Mouse (Mus musculus) midbrain, embryonic 12.5 days (tissue): ENCODE data around the gene Nhlrc2. TPM values are rescaled to one million over a fixed set of nuclear protein-coding genes. Genes with fewer than 3 reads are reported as not detected.
"Not testable (repeated sequence)": the region's sequence is repeated elsewhere in the genome, so short reads cannot be mapped to it uniquely, and the experiment has no call there.

Experiments
- ATAC-seq: fragments of 200-750 bp; cut with Nextera tagmentation; 2 replicates; pipeline ENCODE4 v1.8.0; 2017; ENCODE audit warnings: low read depth, moderate TSS enrichment, moderate library complexity; ENCODE audit not compliant: low FRiP score
- H3K27ac ChIP-seq: fragments of 300-500 bp; sonication (generic); replicated peaks from 2 replicates; pipeline ENCODE4 v1.5.1; 2016; ENCODE audit warnings: mild to moderate bottlenecking
- H3K27me3 ChIP-seq: fragments of 300-500 bp; sonication (generic); 2 replicates; pipeline ENCODE4 v1.6.1; 2016; ENCODE audit warnings: mild to moderate bottlenecking
- H3K36me3 ChIP-seq: fragments of 300-500 bp; sonication (generic); 2 replicates; pipeline ENCODE4 v1.6.1; 2016
- H3K4me1 ChIP-seq: fragments of 300-500 bp; sonication (generic); 2 replicates; pipeline ENCODE4 v1.6.1; 2016
- H3K4me2 ChIP-seq: fragments of 300-500 bp; sonication (generic); replicated peaks from 2 replicates; pipeline ENCODE4 v1.6.1; 2016; ENCODE audit warnings: mild to moderate bottlenecking, moderate library complexity
- H3K4me3 ChIP-seq: fragments of 300-500 bp; sonication (generic); 2 replicates; pipeline ENCODE4 v1.5.1; 2016; ENCODE audit warnings: mild to moderate bottlenecking
- H3K9ac ChIP-seq: fragments of 300-500 bp; sonication (generic); replicated peaks from 2 replicates; pipeline ENCODE4 v1.6.1; 2016; ENCODE audit warnings: mild to moderate bottlenecking, moderate library complexity
- H3K9me3 ChIP-seq: fragments of 300-500 bp; sonication (generic); 2 replicates; pipeline ENCODE4 v1.6.1; 2016; ENCODE audit warnings: mild to moderate bottlenecking
- whole genome bisulfite sequencing: fragments of 180-500 bp; shearing (Covaris S2); methylation state at CpG from one replicate; pipeline ENCODE4 v1.1.7; 2016; 5-methylcytosine and 5-hydroxymethylcytosine counted together
- polyA plus RNA-seq: library from polyadenylated mRNA; unstranded; fragments of >200 nt; fragmentation: Nextera tagmentation; extraction: Ambion mirVana; gene quantifications from 2 replicates; pipeline ENCODE4 v1.2.1, GENCODE M21; 2016

Nhlrc2 gene
- 15.5 and 17.0 TPM in 2 replicates for polyA plus RNA-seq

- Histone ChIP-seq H3K4me2 (peak within 1 kb of the TSS; percentile 78), H3K27me3 (no peaks in the 10 kb centered on the region), H3K27ac (peak within 1 kb of the TSS; percentile 96), H3K9ac (peak within 1 kb of the TSS; percentile 95), H3K9me3 (no peaks in the 10 kb centered on the region), H3K4me3 (peak within 1 kb of the TSS; percentile 93), H3K36me3 (peaks cover 34% of the 10 kb centered on the region), H3K4me1 (peaks cover 15% of the 10 kb centered on the region)
- under 1% methylated on average over 68 of the region's 69 CpGs for WGBS
- peak; percentile 85 for ATAC-seq
These were observed at the start of gene Nhlrc2 for GRCm38 (mm10) chr19:56548230-56549032. Nhlrc2 (plus strand) TSS chr19:56548261.

- not testable (repeated sequence) for H3K27ac ChIP-seq, H3K4me1 ChIP-seq, H3K27me3 ChIP-seq, H3K4me3 ChIP-seq, H3K9ac ChIP-seq, H3K4me2 ChIP-seq, H3K36me3 ChIP-seq, H3K9me3 ChIP-seq, ATAC-seq
- WGBS = no CpG with 5 or more reads among the region's 5 CpGs
These were observed 45.0 kb upstream of the Nhlrc2 start for GRCm38 (mm10) chr19:56503069-56503468.

DNA sequence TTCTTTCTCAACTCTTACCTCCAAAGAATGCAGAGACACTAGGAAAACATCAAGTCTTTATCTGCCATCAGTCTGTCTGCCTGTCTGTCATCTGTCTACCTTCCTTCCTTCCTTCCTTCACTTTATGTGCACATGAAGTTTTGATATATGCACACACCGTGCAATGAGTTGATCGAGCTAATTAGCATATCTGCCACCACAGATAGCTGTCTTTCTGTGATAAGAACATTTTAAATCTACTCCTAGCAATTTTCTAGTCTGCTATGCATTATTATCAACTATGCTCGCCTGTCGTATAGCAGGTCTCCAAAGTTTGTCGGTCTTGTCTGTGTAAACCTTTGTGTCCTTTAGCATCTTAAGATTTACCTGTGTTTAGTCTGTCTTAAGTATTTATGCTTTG, 44.5 kb upstream of the Nhlrc2 start:
- H3K9me3 ChIP-seq, H3K4me3 ChIP-seq, H3K4me1 ChIP-seq, H3K27ac ChIP-seq, H3K27me3 ChIP-seq, H3K4me2 ChIP-seq, H3K36me3 ChIP-seq, H3K9ac ChIP-seq, ATAC-seq: not testable (repeated sequence)
- no CpG with 5 or more reads among the region's 5 CpGs for WGBS

GRCm38 (mm10) chr19:56511207-56511606, 36.9 kb upstream of the Nhlrc2 start:
- H3K4me1 ChIP-seq, H3K4me2 ChIP-seq, H3K36me3 ChIP-seq, H3K27me3 ChIP-seq, H3K27ac ChIP-seq, ATAC-seq, H3K4me3 ChIP-seq, H3K9ac ChIP-seq, H3K9me3 ChIP-seq: not testable (repeated sequence)
- WGBS = no CpG with 5 or more reads among the region's 4 CpGs

DNA sequence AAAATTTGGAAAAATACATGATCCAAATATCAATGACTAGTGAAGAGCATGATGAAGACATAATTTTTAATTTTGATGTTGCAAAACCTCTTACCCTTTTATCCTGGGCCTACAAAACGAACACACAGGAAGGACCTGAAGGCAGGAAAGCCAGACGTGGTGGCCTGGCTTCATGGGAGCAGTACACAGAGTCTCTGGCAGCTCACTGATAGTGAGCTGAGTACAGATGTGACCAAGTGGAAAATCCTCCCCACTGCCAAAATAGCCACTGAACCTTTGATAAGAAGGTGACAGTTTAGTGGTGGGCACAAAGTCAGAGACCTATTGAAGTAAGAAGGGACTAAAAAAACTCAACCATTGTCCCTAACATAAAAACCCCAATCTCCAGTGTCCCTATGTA, 34.5 kb upstream of the Nhlrc2 start:
- not testable (repeated sequence) for H3K4me2 ChIP-seq, H3K36me3 ChIP-seq, H3K27ac ChIP-seq, H3K4me3 ChIP-seq, H3K9ac ChIP-seq, H3K27me3 ChIP-seq, H3K4me1 ChIP-seq, H3K9me3 ChIP-seq, ATAC-seq
- no CpG with 5 or more reads among the region's 2 CpGs for WGBS

DNA sequence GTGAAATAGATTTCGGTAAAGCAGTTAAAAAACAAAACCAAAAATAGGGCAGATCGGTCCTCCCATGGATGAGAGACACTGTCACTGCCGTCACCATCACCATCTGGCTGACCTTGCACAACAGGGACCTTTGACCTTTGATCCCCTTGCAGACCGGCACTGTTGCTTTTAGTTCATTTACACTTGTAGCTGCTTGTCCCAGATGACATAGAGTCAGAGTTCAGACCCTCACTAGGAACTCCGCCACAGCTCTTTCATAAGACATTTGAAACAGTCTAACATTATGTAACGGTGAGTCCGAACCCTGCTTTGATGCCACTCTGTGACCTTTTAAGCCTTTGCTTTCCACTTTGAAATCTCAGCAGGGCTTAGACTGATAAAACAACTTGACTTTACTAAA, 28.7 kb upstream of the Nhlrc2 start:
- H3K27me3 ChIP-seq = not testable (repeated sequence)
- no CpG with 5 or more reads among the region's 7 CpGs for WGBS

DNA sequence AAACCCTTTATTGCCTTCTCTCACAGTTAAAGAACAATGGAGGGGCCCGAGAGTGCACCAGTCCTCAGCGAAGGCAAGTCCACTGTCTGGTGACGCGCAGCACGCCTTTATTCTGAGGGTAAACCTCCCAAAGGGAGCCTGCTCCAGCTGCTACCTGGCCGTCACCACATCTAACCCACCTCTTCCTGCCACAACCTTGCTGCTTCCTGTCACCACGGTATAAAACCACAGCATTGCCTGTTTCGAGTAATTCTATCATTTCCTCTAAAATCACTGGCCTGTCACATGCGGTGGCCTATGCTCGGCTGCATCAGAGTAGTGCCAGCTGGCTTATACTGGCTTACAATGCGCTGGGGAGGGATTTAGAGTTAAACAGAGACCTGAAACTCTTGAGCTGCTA, 17.5 kb upstream of the Nhlrc2 start:
- H3K9ac ChIP-seq, H3K9me3 ChIP-seq, H3K4me2 ChIP-seq, H3K27me3 ChIP-seq, ATAC-seq, H3K4me1 ChIP-seq, H3K4me3 ChIP-seq, H3K27ac ChIP-seq, H3K36me3 ChIP-seq: not testable (repeated sequence)
- WGBS = no CpG with 5 or more reads among the region's 11 CpGs

More for the DNA sequence above, 28.7 kb upstream of the Nhlrc2 start:
- not testable (repeated sequence) for H3K9me3 ChIP-seq, H3K36me3 ChIP-seq, H3K27ac ChIP-seq, H3K9ac ChIP-seq, H3K4me1 ChIP-seq, ATAC-seq, H3K4me3 ChIP-seq, H3K4me2 ChIP-seq

GRCm38 (mm10) chr19:56531251-56531650, 16.8 kb upstream of the Nhlrc2 start:
- Histone ChIP-seq H3K36me3 (peaks cover 9% of the 10 kb centered on the region; the same call in 1 of the 2 replicates), H3K4me2 (no peak overlapping the region), H3K4me3 (no peak overlapping the region), H3K9me3 (no peaks in the 10 kb centered on the region), H3K27ac (no peak overlapping the region), H3K9ac (no peak overlapping the region), H3K4me1 (no peaks in the 10 kb centered on the region), H3K27me3 (no peaks in the 10 kb centered on the region)
- no peak for ATAC-seq
- WGBS = 93% methylated on average over 12 of the region's 12 CpGs

DNA sequence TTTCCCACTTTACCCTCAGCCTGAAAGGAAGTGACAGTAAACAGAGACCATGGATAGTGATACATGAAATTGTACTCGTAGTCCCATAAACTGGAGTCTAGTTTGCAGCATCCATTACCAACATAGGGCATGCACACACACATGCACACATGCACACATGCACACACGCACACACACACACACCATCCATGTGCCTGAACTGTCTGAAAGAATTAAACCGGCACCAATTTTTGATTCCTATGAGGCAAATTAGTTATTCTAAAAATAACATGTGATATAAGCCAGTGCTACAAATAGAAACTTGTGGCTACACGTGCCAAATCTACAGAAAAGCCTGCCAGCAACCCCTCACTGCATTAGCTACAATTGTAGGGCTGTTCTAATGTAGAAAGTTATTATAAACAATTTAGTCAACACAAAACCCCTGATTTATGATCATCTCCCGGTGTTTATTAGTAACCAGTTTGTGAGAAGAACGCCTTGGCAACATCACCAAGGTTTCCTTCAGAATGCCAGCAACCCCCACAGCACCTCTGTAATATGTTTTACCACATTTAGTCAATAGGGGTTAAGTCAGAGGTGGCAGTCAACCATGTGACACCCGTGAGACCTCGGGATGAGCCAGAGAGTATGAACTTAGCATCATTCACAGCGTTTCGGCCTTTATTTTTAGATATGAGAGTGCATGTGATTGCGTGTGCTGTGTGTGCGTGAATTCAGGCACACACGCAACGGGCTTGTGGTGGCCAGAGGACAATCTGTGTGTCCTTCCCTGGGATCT, 14.6 kb upstream of the Nhlrc2 start:
- Histone ChIP-seq H3K36me3 (peaks cover 9% of the 10 kb centered on the region; the same call in 1 of the 2 replicates), H3K27ac (no peak overlapping the region), H3K4me1 (no peaks in the 10 kb centered on the region), H3K4me3 (no peak overlapping the region), H3K4me2 (no peak overlapping the region), H3K9me3 (no peaks in the 10 kb centered on the region), H3K9ac (no peak overlapping the region), H3K27me3 (no peaks in the 10 kb centered on the region)
- ATAC-seq = no peak
- WGBS = 96% methylated on average over 14 of the region's 14 CpGs

DNA sequence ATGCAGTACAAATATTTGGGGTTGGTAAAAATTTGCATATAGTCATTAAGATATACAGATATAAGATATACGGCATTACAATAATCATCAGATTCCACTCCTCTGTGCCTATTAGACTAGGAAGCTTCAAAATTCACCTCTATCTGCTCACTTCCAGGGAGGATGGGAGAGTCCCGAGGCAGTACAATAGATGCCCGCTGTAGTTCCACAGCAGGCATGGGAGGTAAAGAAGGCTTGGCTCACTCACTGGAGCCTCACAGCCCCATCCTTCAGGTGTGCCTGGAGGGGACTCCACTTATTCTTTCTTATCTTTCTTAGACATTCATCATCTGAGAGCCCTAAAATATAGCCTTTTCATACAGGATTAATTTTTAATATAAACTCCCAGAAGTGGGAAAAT, 13.7 kb upstream of the Nhlrc2 start:
- Histone ChIP-seq H3K36me3 (peaks cover 9% of the 10 kb centered on the region; the same call in 1 of the 2 replicates), H3K4me1 (no peaks in the 10 kb centered on the region), H3K4me2 (no peak overlapping the region), H3K9me3 (no peaks in the 10 kb centered on the region), H3K9ac (no peak overlapping the region), H3K4me3 (no peak overlapping the region), H3K27ac (no peak overlapping the region), H3K27me3 (no peaks in the 10 kb centered on the region)
- WGBS = 88% methylated on average over 3 of the region's 3 CpGs
- no peak for ATAC-seq

GRCm38 (mm10) chr19:56535064-56535463, 13.0 kb upstream of the Nhlrc2 start:
- H3K4me2 ChIP-seq = no peak overlapping the region
- H3K27me3 ChIP-seq = no peaks in the 10 kb centered on the region
- no peaks in the 10 kb centered on the region for H3K9me3 ChIP-seq
- no peak overlapping the region for H3K4me3 ChIP-seq
- ATAC-seq = no peak
- no peak overlapping the region for H3K27ac ChIP-seq
- H3K36me3 ChIP-seq = peaks cover 9% of the 10 kb centered on the region; the same call in 1 of the 2 replicates
- H3K4me1 ChIP-seq = no peaks in the 10 kb centered on the region
- H3K9ac ChIP-seq = no peak overlapping the region
- 83% methylated on average over 9 of the region's 9 CpGs for WGBS

DNA sequence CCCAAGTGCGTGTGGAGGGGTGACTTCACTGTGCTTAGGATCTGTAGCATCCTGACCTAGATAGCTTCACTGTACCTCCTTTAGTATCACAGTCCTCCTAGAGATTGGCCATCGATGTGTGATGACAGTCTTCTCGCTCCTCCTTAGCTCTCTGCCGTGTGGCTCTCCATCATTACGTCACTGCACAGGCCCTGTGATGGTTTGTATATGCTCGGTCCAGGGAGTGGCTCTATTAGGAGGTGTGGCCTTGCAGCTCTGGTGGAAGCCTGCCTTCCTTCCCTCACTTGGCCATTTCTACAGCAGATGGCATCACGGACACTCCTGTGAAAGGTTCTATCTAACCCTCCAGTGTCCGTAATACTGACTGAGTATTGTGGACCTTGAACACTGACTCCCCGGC, 12.3 kb upstream of the Nhlrc2 start:
- Histone ChIP-seq H3K4me1 (no peaks in the 10 kb centered on the region), H3K9ac (no peak overlapping the region), H3K36me3 (peaks cover 9% of the 10 kb centered on the region; the same call in 1 of the 2 replicates), H3K4me3 (no peak overlapping the region), H3K9me3 (no peaks in the 10 kb centered on the region), H3K4me2 (no peak overlapping the region), H3K27ac (no peak overlapping the region), H3K27me3 (no peaks in the 10 kb centered on the region)
- no peak for ATAC-seq
- WGBS = 95% methylated on average over 9 of the region's 9 CpGs
